Mouse (Mus musculus) cerebellum, adult 2 months (tissue): ENCODE measurements around the gene Tmem238.

ENCODE experiments used
- CTCF ChIP-seq: fragments of 200-500 bp; IDR thresholded peaks from 2 replicates; pipeline ENCODE4 v1.5.1; 2011; ENCODE audit warnings: low read depth, mild to moderate bottlenecking, control low read depth, low read length, moderate library complexity, borderline replicate concordance; ENCODE audit not compliant: insufficient read depth
- POLR2A ChIP-seq: fragments of 200-500 bp; IDR thresholded peaks from 2 replicates; pipeline ENCODE4 v1.6.1; 2011; ENCODE audit warnings: low read length, control low read depth, borderline replicate concordance; ENCODE audit not compliant: insufficient read depth

DNA sequence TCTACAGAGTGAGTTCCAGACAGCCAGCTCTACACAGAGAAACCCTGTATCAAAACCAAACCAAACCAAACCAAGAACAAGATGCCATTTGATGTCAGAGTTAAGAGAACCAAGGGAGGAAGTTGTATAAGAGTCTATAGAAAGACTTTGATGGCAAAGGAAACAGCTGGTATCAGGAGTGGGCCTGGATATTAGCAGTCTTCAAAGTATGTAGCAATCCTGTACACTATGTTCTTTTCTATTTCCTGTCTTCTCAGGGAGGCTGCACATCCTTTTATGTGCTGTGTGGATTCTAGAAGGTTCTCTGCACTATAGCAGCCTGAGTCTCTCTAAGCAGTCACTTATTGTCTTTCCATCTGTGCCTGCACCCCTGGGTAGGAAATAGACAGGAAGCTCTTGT lies 27.1 kb upstream of the Tmem238 start:
- TF ChIP-seq CTCF (no peak), POLR2A (no peak)
